Mouse (Mus musculus): Measurements from ENCODE around the gene Hoxc13.

The Hoxc13 gene

DNA sequence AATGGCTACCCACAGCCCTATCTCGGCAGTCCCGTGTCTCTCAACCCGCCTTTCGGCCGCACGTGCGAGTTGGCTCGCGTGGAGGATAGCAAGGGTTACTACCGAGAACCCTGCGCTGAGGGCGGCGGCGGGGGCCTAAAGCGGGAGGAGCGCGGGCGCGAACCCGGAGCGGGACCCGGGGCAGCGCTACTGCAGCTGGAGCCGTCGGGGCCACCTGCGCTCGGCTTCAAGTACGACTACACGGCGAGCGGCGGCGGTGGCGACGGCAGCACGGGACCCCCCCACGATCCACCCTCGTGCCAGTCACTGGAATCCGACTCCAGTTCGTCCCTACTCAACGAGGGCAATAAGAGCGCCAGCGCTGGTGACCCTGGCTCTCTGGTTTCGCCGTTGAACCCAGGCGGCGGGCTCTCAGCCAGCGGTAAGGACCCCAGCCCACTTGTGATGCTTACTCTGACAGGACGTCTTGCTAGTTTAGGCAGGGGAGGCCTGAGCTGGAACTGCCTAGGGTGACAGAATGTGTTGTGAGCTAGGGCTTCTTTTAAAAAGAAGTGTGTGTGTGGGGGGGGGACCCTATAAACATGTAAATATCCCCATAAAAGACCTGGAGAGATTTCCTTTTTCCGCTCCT, 16.2 kb downstream of the Hoxc13 start:
- DNase-seq, result no peak

DNA sequence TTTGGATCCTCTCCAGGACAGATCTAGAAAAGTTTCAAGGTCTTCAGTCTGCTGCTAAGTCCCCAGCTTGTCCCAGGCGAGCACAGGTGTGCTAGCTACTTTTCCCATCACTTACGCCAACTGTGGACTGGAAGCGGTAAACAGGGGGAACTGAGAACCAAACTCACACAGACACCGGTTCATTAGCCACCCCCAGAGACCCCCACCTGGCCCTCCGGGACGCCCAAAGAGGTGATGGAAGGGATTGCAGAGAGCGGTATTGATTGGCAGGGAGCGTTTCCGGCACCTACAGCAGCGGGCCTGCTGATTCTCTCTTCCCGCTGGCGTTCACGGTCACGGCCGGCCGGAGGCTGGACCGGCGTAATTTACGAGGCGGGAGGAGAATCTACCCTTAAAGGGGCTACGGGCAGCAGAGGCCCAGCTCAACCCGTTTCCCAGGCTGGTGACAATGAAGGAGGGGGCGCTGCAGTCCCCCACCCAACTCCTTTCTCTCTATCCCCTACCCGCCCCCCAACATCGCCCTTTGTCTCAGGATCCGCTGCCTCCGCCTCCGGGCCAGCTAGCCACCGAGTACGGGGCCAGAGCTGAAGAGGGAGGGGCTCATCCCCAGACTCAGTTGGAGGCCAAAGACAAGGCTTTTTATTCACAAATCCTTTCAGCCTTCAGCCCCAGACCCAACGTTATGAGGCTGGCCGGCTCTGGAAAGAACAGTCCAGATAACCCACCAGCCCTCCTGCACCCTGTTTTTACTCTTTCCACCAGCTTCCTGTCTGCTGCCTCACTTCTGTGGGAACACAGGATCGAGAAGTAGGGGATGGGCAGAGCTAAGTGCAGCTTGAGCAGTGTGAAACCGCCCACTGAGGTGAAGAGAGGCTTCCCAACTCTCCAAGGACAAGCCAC, 18.6 kb downstream of the Hoxc13 start:
- DNase-seq, result no peak

DNA sequence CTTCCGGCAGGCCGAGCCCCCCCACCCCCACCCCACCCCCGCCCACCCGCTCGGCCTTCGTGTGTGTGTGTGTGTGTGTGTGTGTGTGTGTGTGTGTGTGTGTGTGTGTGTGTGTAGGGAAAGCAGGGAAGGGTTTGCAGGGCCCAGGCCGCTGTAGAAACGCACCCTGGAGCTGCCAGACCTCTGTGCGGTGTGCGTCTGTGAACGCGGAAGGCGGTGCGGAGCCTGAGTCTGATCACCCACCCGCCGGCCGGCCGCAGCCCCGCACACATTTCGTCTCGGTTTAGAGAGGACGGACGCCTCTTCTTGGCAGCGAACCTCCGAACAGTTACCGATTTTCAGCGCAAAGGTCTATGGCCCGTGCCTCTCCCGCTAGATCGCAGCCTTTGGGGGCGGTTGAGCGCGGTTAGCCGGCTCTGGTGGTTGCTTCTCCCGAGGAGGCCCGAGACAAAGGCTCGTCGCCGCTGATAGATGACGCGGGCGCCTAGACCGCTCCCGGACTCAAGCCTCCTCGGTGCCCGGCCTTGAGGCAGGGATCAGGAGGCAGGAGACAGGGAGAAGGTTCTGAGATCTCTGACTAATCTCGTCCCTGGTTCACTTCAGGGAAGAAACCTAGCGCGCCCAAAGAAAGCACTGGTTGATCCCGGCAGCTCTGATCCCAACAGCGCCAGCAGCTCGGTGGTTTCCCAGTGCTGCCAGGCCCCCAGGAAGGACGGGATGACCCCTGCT, 22.0 kb downstream of the Hoxc13 start:
- DNase-seq, result no peak

DNA sequence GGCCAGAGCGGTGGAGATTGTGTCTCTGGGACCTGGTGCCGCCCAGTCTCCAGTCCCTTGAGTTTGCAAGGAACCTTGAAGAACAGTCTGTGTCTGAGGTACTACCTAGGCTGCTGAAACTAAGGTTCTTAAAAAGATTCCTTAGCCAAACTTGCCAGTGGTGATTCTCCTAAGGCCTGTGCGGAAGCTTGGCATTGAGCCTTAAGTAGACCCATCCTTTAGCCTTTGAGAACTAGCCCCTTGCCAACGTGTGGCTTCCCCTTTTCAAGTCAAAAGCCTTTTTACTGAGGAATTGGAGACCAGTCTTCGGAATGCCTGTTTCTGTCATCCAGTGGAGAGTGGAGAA, 22.5 kb downstream of the Hoxc13 start:
- DNase-seq, result no peak

DNA sequence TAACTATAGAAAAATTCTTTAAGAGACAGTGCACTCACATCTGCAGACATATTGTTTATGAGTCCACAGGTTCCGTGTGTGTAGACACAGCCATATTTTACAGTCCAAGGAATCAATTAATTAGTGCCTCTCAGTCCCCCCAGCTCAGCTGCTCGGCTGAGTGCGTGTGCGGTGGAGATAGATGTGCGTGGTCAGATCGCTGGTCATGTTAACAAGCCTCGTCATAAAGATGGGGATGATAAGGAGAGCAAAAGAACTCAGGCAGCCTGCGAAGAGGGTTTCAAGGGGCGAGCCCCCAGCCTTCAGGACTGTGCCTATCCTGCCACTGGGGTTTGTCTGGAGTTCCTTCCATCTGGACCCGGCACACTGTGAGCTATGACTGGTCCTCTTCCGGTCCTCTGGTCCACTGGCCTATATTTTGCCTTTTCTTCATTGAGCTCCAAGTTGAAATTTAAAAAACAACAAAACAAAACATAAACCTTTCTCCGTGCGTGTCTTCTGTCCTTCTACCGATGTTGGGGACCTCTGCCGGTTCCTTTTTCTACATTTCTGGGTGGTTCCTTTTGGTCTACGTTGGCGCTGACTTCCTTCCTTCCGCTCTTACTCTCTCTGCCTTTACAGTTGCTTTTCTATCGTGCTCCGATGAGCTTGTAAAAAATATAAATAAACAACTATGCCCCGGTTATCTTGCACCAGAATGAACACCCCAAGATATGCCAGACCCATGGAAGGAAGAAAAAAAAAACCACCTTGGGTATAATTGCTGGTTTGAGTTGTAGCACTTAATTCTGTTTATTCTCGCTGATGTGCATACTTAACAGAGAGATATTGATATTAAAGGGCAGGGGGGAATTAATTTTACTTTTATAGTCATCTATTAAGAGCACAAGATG, 24.5 kb downstream of the Hoxc13 start:
- no peak for DNase-seq

DNA sequence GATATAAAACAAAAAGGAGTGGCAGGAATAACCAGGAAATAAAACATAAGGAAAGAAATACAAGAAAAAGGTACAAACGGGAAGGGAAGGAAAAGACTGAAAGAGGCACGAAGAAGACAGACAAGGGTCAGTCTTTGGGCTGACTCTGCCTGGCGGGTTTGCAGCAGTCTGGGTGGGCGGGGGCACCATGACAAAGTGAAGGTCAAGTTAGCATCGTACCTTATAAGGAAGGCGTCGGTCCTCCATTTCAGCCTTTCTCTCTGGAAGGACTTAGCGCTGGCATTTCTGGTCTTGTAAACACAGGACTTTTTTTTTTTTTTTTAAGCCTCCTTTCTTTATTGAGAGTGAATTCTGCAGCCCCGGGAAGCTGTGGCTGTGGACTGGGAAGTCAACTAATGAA, 26.4 kb downstream of the Hoxc13 start:
- DNase-seq, result no peak

DNA sequence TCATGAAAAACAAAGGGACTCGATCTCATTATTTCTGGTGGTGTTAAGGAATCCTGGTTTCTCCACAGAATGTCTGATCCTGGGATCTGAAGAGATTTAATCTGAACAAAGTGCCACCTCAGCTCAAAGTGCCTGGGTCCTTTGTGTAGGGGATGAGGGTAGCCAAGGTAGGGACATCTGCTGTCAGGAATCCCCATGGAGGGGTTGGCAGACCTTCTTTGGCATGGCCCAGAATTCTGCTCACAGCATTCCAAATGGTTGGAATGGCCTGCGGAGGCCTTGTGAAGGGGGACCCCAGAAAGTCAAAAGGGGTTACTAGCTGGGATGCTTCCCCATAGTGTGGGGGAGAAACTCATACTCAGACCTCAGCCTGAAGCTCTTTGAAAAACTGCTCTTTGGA, 27.9 kb downstream of the Hoxc13 start:
- DNase-seq, result no peak

DNA sequence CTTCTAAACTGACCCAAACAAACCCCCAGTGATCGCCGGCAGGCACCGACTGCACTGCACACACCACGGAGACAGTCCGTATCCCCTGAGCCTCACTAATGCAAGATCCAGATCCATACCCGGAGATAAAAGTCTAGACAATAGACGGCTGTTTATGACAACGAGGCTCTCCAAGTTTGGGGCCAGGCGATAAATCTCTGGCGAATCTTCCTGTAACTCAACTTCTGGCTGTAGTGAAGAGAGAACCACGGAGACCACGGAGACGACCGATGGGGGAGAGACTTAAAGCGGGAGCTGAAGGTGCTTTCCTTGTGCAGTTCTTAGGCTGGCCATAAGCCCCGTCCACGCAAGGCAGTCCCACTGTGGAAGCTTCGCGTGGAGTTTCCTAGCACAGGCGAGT, 28.8 kb downstream of the Hoxc13 start:
- no peak for DNase-seq

DNA sequence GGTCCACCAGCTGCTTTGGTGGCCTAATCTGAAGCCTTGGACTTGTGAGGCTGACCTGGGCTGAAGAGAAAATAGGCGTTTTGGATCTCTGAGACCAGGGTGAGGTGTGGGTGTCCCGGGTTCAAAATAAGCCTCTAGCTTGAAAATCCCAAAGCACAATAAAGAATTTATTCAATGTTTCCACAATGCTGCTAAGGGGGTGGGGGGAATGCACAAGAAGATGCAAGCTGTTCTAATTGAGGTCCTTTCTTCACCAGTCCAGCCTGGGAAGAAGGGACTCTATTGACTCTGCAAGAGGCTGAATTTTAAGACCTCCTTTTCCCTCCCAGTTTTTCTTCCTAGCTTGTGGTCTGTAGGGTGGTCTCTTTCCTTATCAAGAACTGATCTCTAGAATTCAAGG, 30.0 kb downstream of the Hoxc13 start:
- no peak for DNase-seq

DNA sequence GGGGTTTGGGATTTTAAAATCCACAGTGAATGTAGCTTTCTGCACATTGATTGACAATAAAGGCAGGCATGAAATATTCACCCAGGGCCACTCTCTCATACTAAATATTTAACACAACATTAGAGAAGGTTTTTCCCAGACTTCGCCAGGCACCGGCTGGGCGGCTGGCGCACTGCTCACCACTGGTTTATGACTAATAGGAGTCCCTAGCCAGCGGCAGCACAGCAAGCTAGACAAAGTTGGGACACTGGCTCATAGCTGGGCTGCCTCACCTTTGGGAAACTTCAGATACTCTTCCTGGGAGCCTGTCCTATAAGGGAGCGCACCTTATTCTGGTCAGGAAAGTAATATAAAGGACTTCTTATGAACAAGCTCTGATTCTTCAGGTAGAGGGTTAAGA, 32.7 kb downstream of the Hoxc13 start:
- DNase-seq, result no peak

DNA sequence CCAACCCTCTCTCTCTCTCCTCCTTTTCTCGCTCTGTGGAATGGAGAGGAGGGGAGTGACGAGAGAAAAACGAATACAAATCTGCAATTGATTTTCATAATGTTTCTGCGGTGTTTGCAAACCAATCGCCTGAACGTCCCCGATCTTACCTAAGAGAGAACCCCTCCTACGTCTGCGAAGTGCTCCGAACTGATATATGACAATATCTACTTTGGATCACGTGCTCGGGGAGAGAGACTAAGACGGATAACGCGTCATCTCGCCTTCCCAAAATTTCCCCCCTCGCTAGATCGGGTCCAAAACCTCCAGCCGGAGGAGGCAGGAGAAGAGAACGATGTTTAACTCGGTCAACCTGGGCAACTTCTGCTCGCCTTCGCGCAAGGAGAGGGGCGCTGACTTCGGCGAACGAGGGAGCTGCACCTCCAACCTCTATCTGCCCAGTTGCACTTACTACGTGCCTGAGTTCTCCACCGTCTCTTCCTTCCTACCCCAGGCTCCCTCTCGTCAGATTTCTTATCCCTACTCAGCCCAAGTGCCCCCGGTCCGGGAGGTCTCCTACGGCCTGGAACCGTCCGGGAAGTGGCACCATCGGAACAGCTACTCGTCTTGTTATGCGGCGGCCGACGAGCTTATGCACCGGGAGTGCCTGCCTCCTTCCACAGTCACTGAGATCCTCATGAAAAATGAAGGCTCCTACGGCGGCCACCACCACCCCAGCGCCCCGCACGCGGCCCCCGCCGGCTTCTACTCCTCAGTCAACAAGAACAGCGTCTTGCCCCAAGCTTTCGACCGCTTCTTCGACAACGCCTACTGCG, 33.5 kb downstream of the Hoxc13 start, which contains the start of gene Hoxc11:
Hoxc11 (plus strand) TSS at position 236 of the 815 bp plus-strand sequence.
- no peak for DNase-seq

DNA sequence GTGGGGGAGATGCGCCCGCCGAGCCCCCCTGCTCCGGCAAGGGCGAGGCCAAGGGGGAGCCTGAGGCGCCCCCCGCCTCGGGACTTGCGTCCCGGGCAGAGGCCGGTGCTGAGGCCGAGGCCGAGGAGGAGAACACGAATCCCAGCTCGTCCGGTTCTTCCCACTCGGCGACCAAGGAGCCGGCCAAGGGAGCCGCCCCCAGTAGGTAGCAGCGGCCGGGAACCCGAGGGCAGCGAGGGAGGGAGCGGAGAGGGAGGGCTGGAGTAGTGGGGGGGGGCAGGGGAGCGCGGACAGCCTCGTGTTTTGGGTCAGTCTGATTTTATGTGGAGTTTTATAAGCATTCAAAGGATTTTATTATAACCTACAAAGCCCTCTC, 34.1 kb downstream of the Hoxc13 start:
- no peak for DNase-seq

DNA sequence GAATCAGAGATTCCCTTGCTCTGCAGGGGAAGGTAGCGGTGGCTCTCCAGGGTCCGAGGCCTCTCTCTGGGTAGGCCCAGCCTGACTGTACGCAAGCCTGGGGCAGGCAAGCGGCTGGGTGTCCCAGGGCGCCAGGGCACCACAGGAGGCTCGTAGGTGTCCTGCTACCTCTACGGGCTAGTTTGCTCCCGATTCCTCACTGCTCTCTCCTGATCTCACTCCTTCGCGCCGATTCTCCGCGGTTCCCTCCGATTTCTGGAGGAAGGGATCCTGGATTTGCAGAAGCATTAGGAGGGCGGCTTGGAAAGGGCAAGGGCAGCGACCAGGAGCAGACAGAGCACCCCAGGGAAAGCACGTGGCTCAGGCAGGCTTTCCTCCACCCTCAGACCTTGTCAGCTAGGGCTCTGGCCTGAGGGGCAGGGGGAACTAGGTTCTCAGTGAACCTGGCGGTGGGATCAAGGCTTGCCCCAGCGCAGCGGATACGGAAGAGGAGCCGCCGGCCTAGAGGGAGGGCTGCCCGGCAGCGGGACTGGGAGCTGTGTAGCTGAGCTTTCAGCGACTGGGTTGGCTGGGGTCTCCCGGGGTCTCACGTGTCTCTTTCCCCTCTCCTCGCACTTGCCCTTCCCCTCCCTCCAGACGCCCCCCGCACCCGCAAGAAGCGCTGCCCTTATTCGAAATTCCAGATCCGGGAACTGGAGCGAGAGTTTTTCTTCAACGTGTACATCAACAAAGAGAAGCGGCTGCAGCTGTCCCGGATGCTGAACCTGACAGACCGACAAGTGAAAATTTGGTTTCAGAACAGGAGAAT, 35.1 kb downstream of the Hoxc13 start:
- no peak for DNase-seq

DNA sequence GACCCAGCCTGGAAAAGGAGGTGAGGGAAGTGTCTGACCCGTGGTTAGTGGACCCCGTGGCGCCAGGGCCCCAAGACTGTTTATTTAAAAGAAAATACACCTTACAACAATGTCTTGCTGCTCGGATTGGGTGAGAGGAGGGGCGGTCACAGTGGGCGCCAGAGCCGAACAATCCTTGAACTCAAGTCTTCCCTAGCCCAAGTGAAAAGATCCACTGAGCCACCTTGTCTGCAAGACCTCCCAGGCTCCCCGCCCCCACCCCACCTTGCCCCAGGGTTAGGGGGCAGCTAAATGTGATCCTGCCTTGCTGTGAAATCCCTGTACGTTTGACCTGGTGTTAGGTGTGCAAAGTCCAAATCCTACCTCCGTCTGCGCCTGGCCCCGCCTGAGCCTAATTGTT, 36.0 kb downstream of the Hoxc13 start:
- no peak for DNase-seq

DNA sequence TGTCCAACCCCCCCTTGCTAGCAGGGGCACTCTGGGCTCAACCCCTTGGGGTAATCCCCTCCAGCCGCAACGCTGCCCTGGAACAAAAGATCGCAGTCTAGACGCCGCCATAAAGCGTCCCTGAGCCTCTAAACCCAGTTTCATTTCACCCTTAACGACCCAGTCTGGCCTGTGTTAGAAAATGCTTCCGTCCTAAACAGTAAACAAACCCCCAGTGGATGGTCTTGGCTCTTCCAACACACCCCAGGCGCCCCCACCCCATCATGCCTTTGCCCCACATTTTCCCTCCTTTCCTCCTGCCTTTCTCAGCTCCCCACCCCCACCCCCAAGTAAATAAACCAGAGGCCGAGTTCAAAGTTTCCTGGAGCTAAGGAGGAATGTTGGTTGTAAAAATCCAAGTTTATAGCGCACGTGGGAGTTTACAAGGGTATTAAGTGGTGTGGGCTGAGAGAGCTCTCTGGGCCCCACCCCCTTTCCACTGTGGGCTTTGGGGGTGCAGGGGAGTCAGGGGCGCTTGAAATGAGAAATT, 38.8 kb downstream of the Hoxc13 start:
- no peak for DNase-seq

DNA sequence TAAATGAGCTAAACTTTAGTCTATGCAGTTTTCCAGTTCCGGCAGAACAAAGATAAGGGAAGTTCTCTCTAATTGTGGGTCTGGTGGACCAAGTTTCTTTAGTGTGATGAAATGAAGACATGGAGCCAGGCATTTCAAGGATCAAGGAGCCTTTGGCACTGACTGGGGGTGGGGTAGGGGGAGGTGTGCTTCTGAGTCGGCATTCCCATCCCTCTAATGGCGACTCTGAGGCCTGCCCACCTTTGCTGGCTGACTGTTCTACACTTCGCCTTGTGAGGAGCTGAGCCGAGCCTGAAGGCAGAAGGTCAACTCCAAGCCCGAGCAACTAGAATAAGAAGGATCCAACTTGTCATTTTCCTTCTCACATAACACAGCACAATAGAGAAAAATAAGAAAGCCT, 40.8 kb downstream of the Hoxc13 start:
- no peak for DNase-seq

DNA sequence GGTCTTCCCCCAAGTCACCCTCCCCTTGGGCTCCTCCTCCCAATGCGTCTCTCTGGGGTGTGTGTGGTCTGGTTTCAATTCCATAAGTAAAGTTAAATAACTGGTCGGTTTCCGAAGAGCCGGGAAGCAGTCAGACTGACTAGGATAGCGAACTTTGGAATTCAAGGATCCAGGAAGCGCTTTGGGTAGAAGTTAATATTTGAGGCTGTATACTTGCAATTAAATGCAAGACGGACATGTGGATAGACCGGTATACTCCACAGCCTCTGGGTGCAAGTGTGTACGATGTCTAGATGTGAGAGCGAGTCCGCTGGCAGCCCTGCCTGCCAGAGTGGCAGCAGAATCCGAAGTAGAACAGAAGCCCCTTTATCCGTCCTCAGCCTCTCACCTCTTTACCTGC, 41.6 kb downstream of the Hoxc13 start:
- DNase-seq, result no peak

DNA sequence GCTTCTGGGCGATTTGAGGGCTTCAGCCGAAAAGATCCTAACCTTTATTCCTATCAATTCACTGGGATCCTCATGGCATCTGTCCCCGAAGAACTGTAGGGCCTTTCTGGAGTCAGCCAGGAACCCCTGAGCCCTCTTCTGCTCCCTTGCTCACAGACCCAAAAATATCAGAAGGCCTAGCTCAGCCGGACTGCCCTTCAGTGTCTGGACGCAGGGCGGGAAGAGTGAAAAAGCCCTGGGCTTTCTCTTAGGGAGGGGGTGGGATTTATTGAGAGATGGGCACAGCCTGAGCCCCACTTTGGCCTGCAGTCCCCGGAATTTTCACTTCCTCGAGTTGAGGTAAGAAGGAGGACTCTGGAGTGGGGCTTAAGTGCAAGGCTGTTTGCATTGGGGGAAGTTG, 42.4 kb downstream of the Hoxc13 start:
- DNase-seq, result no peak

DNA sequence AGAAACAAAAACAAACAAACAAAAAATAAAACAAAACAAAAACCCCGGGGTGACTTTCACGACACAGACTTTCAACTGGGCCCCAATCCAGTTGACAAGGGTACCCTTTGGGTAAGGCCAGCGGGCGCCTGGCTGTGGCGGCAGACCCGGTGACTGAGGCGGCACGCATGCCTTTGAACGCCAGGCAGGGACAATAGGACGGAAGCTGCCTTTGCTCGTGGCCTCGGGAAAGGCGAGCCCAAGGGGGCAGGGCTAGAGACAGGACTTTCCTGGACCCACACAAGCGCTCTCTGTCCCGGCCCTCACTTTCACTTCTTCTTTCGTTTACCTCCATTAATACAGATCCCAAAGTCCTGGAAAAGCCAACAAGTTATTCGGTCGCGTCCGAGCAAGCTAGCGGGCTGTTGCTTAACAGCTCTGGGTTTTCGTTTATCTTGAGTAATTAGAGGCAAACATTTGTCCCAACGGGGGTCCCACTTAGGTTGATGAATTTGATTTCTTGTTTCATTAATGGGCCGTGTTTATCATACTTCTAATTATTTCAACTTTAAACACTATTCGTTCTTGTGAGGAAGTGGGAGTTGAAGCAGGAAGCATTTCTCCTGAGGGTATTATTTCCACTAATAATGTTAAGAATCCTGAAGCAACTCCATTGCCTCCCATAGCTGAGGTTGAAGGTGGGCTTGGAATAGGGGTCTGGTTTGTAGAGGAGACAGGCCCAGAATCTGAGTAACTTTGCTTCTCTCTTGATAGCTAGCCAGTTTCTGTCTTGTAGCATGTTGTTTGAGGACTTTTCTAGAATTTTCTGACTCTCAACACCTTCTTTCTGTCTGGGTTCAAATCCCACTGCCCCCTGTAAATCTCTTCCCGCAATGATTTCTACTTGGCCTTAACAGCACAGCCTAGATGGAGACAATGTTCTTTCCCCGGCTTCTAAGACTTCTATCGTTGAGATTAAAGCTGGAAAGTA, 43.1 kb downstream of the Hoxc13 start:
- DNase-seq, result peak in 1 of 2 experiments; percentile 69

Measured in kidney, adult 8-10 months (tissue).